14 mouse cellular contexts compared by ENCODE assay signal in the genomic region with DNA sequence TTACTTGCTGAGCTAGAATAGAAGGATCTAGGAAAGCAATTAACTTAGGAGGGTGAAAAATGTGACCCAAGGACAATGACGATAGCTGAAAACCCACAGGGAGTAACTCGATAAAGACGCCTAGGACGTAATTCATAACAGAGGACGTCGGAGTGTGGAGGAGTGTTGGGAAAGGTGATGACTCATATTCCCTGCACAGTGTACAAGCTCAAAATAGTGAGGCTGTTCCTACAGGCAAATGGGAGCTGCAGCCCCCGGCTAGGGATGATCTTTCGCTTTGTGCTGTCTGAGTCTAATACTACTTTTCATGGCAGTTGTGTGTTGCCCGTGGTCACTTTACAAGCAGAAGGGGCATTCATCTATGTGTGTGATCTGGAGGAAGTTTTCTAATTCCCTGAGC. TPM values are rescaled to one million over a fixed set of nuclear protein-coding genes. Genes with fewer than 3 reads are reported as not detected.
DNase-seq lines count a peak whose midpoint lies in the region; ATAC-seq and TF ChIP-seq lines count a peak whose summit lies in the region.
"Had no signal": no experiment of that assay in that cellular context is flagged by ENCODE, and none has a peak within 500 bp of the region (broad histone marks: within the 10 kb centered on the region; RNA-seq: fewer than 3 reads in every experiment).

No protein-coding gene starts in this region.

- no peak for DNase-seq in heart, postnatal 25 days (ENCODE audit: low spot score)
- peak; percentile 28 to 76 for DNase-seq in left cerebral cortex, postnatal 25 days (ENCODE audit: low spot score in 2 of 2)
- DNase-seq in left cerebral cortex, adult 8-10 months (ENCODE audit: low spot score in 2 of 2) = no peak
- DNase-seq in NIH3T3 (ENCODE audit: low read depth) = peak; percentile 83
- DNase-seq in forebrain, embryonic 10.5 days (ENCODE audit: extremely low spot score, low spot score) = no peak
- DNase-seq: cerebellum, adult 18-20 months; gastrocnemius, adult 2 months; kidney, postnatal 10 days had no signal

- 35% methylated on average over 9 of the region's 9 CpGs for WGBS in heart, embryonic 13.5 days
- WGBS in forebrain, embryonic 10.5 days = 62% methylated on average over 9 of the region's 9 CpGs
- WGBS in liver, embryonic 12.5 days (ENCODE audit: insufficient replicate concordance) = 68% methylated on average over 9 of the region's 9 CpGs

- no peak for TF ChIP-seq POLR2A in myocyte (IDR thresholded peaks at IDR 0.05; ENCODE audit: insufficient read length, low read depth)

- no peak for ATAC-seq in heart, embryonic 13.5 days (ENCODE audit: extremely low read depth, insufficient number of reproducible peaks, low FRiP score, low TSS enrichment)
- ATAC-seq in liver, embryonic 12.5 days = no peak
- ATAC-seq: activated CD4-positive, CD25-positive, alpha-beta regulatory T cell, adult 4 months had no signal

- no peaks in the 10 kb centered on the region for H3K9me3 ChIP-seq in heart, embryonic 13.5 days
- H3K9me3 ChIP-seq in forebrain, embryonic 10.5 days = no peaks in the 10 kb centered on the region
- no peaks in the 10 kb centered on the region for H3K9me3 ChIP-seq in liver, embryonic 12.5 days (replicated peaks)
- H3K9me3 ChIP-seq: hindbrain, embryonic 10.5 days had no signal

- peak overlapping the region; percentile 40; the same call in 1 of the 2 replicates for H3K9ac ChIP-seq in heart, embryonic 13.5 days
- no peak overlapping the region for H3K9ac ChIP-seq in liver, embryonic 12.5 days

- intact Hi-C loops in heart, postnatal 25 days (cut with DNase I) = no loop called here
- intact Hi-C loops in left cerebral cortex, postnatal 25 days (cut with DNase I) = no loop called here

- no peak overlapping the region for H3ac ChIP-seq in myocyte (ENCODE audit: control insufficient read depth, insufficient read length)

- peaks cover 9% of the 10 kb centered on the region for H3K4me1 ChIP-seq in heart, embryonic 13.5 days
- peaks cover 6% of the 10 kb centered on the region for H3K4me1 ChIP-seq in forebrain, embryonic 10.5 days
- no peaks in the 10 kb centered on the region for H3K4me1 ChIP-seq in liver, embryonic 12.5 days

- no peaks in the 10 kb centered on the region for H3K36me3 ChIP-seq in heart, embryonic 13.5 days
- H3K36me3 ChIP-seq in myocyte (ENCODE audit: control insufficient read depth, insufficient read depth) = no peaks in the 10 kb centered on the region
- no peaks in the 10 kb centered on the region for H3K36me3 ChIP-seq in forebrain, embryonic 10.5 days (replicated peaks)
- H3K36me3 ChIP-seq in liver, embryonic 12.5 days = no peaks in the 10 kb centered on the region
- H3K36me3 ChIP-seq: hindbrain, embryonic 10.5 days had no signal

- no peak overlapping the region for H3K27ac ChIP-seq in heart, embryonic 13.5 days (replicated peaks)
- no peak overlapping the region for H3K27ac ChIP-seq in forebrain, embryonic 10.5 days
- H3K27ac ChIP-seq in liver, embryonic 12.5 days = no peak overlapping the region
- H3K27ac ChIP-seq: gastrocnemius, adult 2 months; hindbrain, embryonic 10.5 days; left cerebral cortex, adult 2 months had no signal

- no peaks in the 10 kb centered on the region for H3K79me2 ChIP-seq in myocyte (ENCODE audit: control insufficient read depth, insufficient read depth)

- H3K4me2 ChIP-seq in heart, embryonic 13.5 days = peak overlapping the region; percentile 52
- peak overlapping the region; percentile 84 for H3K4me2 ChIP-seq in myocyte (ENCODE audit: low read depth)
- H3K4me2 ChIP-seq in liver, embryonic 12.5 days = no peak overlapping the region

- no peak overlapping the region; the same call in 1 of the 2 replicates for H3K4me3 ChIP-seq in heart, embryonic 13.5 days
- H3K4me3 ChIP-seq in myocyte = no peak overlapping the region
- H3K4me3 ChIP-seq in forebrain, embryonic 10.5 days = no peak overlapping the region
- no peak overlapping the region for H3K4me3 ChIP-seq in liver, embryonic 12.5 days
- H3K4me3 ChIP-seq: gastrocnemius, adult 2 months; hindbrain, embryonic 10.5 days; left cerebral cortex, adult 2 months had no signal

- no peaks in the 10 kb centered on the region for H3K27me3 ChIP-seq in heart, embryonic 13.5 days (replicated peaks)
- no peaks in the 10 kb centered on the region for H3K27me3 ChIP-seq in myocyte (ENCODE audit: control insufficient read depth, insufficient read depth, insufficient read length)
- no peaks in the 10 kb centered on the region for H3K27me3 ChIP-seq in forebrain, embryonic 10.5 days (ENCODE audit: poor library complexity, severe bottlenecking)
- no peaks in the 10 kb centered on the region for H3K27me3 ChIP-seq in liver, embryonic 12.5 days (replicated peaks)

TF ChIP-seq in myocyte, 11 proteins besides CTCF, POLR2A, EP300 and RAD21:
- TF ChIP-seq USF1 (IDR thresholded peaks at IDR 0.05; ENCODE audit: low read depth) (no peak), CEBPB (IDR thresholded peaks at IDR 0.05; ENCODE audit: insufficient read depth, poor library complexity, severe bottlenecking) (peak; percentile 46; the same call in 1 of the 2 replicates)
TF ChIP-seq in myocyte: peak in this region for 1.

RNA-seq across cellular contexts. Expression of gene Lekr1, which starts 30.0 kb away (rescaled TPM):
- 5.5 and 6.6 TPM in 2 replicates for polyA plus RNA-seq in heart, embryonic 13.5 days (2015; fragmentation: Nextera tagmentation; extraction: Ambion mirVana)
- total RNA-seq in heart, postnatal 25 days (2021) = 1 to 10 TPM; 1.8 to 2.2 TPM
- total RNA-seq in left cerebral cortex, postnatal 25 days (2021) = 1 to 10 TPM; 6.4 to 6.7 TPM
- total RNA-seq in left cerebral cortex, adult 8-10 months (2022) = 10 to 100 TPM in 1 of 4 experiments, 1 to 10 TPM in 3; 6.0 to 11.4 (median 7.0) TPM
- polyA plus RNA-seq in myocyte (2012; fragmentation: generic; extraction: Trizol) = 0.65 TPM
- polyA plus RNA-seq in forebrain, embryonic 10.5 days (2016; fragmentation: Nextera tagmentation; extraction: Ambion mirVana) = 4.4 and 4.6 TPM in 2 replicates
- polyA plus RNA-seq in liver, embryonic 12.5 days (2016; fragmentation: Nextera tagmentation; extraction: Ambion mirVana) = 1.7 and 1.9 TPM in 2 replicates

Comparison
In these comparisons a context has a peak if more than half of its experiments do, and no peak if none do; other contexts are left out.
1. DNase-seq: peak in left cerebral cortex, postnatal 25 days (2 of 2) and NIH3T3 (single experiment); none in heart, postnatal 25 days (single experiment), left cerebral cortex, adult 8-10 months (0 of 2) and forebrain, embryonic 10.5 days (single experiment).